Mouse (Mus musculus) midbrain, embryonic 12.5 days (tissue): ENCODE measurements around the gene Xlr4a. TPM values are rescaled to one million over a fixed set of nuclear protein-coding genes. Genes with fewer than 3 reads are reported as not detected.
A peak's percentile ranks its signal among the peaks of the same experiment; 100 is the strongest.
"Not testable (repeated sequence)": the region's sequence is repeated elsewhere in the genome, so short reads cannot be mapped to it uniquely, and the experiment has no call there.

Source experiments
- ATAC-seq: fragments of 200-750 bp; cut with Nextera tagmentation; 2 replicates; pipeline ENCODE4 v1.8.0; 2017; ENCODE audit warnings: low read depth, moderate TSS enrichment, moderate library complexity; ENCODE audit not compliant: low FRiP score
- H3K27ac ChIP-seq: fragments of 300-500 bp; sonication (generic); replicated peaks from 2 replicates; pipeline ENCODE4 v1.5.1; 2016; ENCODE audit warnings: mild to moderate bottlenecking
- H3K27me3 ChIP-seq: fragments of 300-500 bp; sonication (generic); 2 replicates; pipeline ENCODE4 v1.6.1; 2016; ENCODE audit warnings: mild to moderate bottlenecking
- H3K36me3 ChIP-seq: fragments of 300-500 bp; sonication (generic); 2 replicates; pipeline ENCODE4 v1.6.1; 2016
- H3K4me1 ChIP-seq: fragments of 300-500 bp; sonication (generic); 2 replicates; pipeline ENCODE4 v1.6.1; 2016
- H3K4me2 ChIP-seq: fragments of 300-500 bp; sonication (generic); replicated peaks from 2 replicates; pipeline ENCODE4 v1.6.1; 2016; ENCODE audit warnings: mild to moderate bottlenecking, moderate library complexity
- H3K4me3 ChIP-seq: fragments of 300-500 bp; sonication (generic); 2 replicates; pipeline ENCODE4 v1.5.1; 2016; ENCODE audit warnings: mild to moderate bottlenecking
- H3K9ac ChIP-seq: fragments of 300-500 bp; sonication (generic); replicated peaks from 2 replicates; pipeline ENCODE4 v1.6.1; 2016; ENCODE audit warnings: mild to moderate bottlenecking, moderate library complexity
- H3K9me3 ChIP-seq: fragments of 300-500 bp; sonication (generic); 2 replicates; pipeline ENCODE4 v1.6.1; 2016; ENCODE audit warnings: mild to moderate bottlenecking
- WGBS: fragments of 180-500 bp; shearing (Covaris S2); methylation state at CpG from one replicate; pipeline ENCODE4 v1.1.7; 2016; 5-methylcytosine and 5-hydroxymethylcytosine counted together
- polyA plus RNA-seq: library from polyadenylated mRNA; unstranded; fragments of >200 nt; fragmentation: Nextera tagmentation; extraction: Ambion mirVana; gene quantifications from 2 replicates; pipeline ENCODE4 v1.2.1, GENCODE M21; 2016

Gene Xlr4a
- polyA plus RNA-seq = 0.55 and 0.58 TPM in 2 replicates

DNA sequence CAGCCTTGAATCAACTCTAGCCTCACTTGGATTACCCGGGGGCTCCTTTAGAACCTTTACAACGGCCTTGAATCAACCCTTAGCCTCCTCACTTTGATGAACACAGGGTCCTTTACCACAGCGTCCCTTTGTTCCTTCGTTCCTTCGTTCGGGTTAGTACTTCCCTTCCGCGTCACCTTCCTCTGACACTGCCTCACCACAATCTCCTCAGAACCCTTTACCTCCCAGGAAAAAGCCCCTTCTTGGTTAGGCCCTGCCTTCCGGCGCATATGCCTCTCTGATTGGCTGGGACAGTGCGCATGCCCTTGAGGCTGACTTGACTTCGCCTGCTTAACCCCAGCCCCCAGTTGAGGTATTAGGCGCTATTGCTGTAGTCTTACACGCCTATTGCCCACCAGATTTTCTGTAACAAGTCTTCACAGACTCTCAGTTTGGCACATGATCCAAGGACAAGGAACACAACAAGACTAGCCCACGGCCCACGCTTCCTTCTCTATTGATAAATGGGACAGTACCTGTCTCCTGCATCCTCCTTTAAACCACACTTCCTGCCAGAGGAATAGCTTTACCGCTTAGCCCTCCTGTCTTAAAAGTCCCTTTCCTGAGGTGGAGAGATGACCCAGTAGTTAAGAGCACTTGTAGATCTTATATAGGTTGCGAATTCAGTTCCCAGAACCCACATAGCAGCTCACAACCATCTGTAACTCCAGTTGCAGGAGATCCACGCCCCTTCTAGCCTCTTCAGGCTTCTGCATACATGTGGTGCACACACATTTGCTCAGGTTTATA lies at the start of gene Xlr4a:
Gene Xlr4a (minus strand): TSS at position 212 of the 789 bp plus-strand sequence.
- H3K36me3 ChIP-seq, H3K9ac ChIP-seq, H3K4me3 ChIP-seq, H3K4me1 ChIP-seq, ATAC-seq, H3K27ac ChIP-seq, H3K9me3 ChIP-seq, H3K27me3 ChIP-seq, H3K4me2 ChIP-seq: not testable (repeated sequence)
- WGBS = 84% methylated on average over 19 of the region's 19 CpGs

DNA sequence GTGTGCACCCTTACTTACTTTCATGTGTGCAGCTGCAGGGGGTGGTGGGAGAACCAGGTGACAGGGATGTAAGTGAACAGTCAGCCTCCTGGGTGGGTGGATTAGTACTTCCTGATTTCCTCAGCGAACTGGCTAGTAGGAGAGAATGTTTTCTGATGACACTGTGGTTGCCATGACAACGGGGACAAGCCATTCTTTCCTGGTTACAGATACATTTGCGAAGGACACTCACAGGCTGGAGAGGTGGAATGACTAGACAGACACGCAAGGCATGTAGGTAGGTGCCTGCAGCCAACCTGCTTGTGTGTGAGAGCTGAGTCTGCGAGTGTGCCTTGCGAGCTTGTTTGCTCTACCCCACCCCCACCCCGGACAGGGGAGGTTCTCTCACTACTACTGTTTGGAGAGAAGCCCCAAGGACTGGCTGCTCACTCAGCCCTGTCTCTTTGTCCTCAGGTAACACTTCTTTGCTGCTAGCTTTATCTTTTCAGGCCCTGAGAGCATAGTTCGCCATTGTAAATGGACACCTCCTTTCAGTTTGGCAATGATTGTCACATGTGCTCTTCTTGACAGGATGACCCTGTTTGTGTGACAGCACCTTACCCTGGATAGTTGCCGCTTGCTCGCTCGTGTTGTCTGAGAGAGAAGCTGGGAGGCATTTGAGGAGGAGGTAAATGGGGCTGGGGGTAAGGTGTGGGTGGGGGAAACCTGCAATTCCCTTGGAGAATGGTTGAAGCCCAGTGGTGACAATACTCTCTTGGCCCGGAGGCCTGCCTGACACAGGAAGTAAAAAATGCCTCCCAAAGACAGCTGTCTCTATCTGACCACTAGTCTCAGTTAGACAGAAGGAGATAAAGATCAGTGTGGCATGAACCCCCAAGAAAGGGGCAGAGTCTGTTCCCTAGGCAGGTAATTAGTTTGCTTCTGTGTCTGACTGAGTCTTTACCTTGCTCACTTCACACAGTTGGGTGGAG lies 40.9 kb upstream of the Xlr4a start:
- not testable (repeated sequence) for H3K4me1 ChIP-seq, H3K36me3 ChIP-seq, H3K9ac ChIP-seq, H3K4me3 ChIP-seq, H3K9me3 ChIP-seq, H3K27ac ChIP-seq, H3K27me3 ChIP-seq, H3K4me2 ChIP-seq
- peak; percentile 58; the same call in 1 of the 2 replicates for ATAC-seq
- no CpG with 5 or more reads among the region's 12 CpGs for WGBS

DNA sequence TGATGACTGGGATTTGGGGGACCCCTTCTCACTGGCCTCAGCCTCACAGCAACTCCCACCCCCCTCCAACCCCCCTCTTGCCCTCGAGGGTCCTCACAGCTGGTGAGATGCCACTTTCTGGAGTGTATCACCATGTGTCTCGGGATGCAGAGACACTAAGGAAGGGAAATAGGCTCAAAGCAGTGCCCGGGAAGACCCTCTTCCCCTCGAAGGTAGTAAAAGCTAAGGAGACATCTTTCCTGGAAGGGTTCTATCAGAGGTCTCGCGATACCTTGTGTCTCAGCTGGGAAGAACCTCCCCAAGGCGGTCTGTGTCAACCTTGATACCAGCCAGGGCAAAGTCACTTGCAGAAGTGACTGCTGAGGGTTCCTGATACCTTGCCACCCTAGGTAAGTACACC lies 34.5 kb upstream of the Xlr4a start, which contains the start of gene Gm14685:
Gene Gm14685 (plus strand): TSS at position 301 of the 400 bp plus-strand sequence.
- not testable (repeated sequence) for ATAC-seq, H3K4me3 ChIP-seq, H3K4me2 ChIP-seq, H3K27me3 ChIP-seq, H3K36me3 ChIP-seq, H3K9me3 ChIP-seq, H3K9ac ChIP-seq, H3K4me1 ChIP-seq, H3K27ac ChIP-seq
- no CpG with 5 or more reads among the region's 7 CpGs for WGBS

DNA sequence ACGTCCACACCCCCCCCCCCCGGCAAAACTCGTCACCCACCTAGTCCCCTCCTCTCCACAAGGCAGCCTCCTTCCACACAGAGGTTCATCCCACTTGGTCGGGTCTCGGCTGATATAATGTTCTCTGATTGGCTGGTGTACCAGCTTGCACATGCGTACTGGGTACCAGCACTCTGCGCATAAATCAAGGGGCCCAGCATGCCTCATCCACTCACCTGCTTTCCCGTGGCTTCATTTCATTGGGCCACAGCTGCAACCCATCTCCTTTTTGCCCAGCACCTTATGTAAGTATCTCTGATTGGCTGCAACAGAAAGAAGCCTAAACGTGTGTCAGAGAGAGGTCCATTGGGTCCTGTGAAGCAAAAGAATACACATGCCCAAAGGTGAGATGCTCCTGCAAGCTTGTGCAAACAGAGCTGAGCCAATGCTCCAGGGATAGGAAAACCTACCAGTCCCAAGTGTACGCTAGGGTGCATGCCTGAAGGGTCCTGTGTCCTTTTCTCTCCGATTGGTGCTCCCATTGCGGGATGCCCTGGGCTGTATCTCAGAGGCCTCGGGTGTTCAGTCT lies 14.7 kb upstream of the Xlr4a start, which contains the start of gene Xlr3a:
Gene Xlr3a (minus strand): TSS at position 155 of the 568 bp plus-strand sequence.
- H3K9ac ChIP-seq, H3K4me3 ChIP-seq, H3K4me1 ChIP-seq, H3K4me2 ChIP-seq, ATAC-seq, H3K27me3 ChIP-seq, H3K27ac ChIP-seq, H3K9me3 ChIP-seq, H3K36me3 ChIP-seq: not testable (repeated sequence)
- 75% methylated on average over 13 of the region's 13 CpGs for WGBS

DNA sequence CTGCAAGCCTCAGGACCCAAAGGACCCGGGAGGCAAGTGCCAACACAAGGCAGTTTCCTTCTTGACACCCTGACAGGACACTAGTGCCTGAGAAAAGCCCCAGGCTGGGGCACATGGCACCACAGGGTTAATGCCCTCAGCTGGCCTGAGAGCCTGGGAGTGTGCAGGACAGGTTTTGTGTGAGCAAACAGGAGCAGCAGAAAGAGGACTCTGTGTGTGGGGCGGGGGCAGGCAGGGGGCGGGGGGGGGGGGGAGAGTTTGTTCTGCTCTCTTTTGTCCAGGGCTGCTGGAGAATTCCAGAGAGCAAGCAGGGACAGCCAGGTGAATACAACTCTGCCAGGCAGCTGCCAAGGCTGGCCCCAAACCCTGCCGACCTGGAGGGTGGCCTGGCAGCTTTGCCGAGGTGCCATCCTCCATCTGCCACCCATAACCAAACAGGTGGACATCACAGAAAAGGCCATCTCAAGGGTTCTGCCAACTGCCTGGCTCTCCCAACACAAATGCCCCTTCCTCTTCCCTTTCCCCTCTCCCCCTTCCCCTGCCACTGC lies 15.4 kb downstream of the Xlr4a start:
- ATAC-seq, H3K9ac ChIP-seq, H3K4me2 ChIP-seq, H3K4me1 ChIP-seq, H3K27me3 ChIP-seq, H3K27ac ChIP-seq, H3K4me3 ChIP-seq, H3K36me3 ChIP-seq, H3K9me3 ChIP-seq: not testable (repeated sequence)
- WGBS = 80% methylated on average over 2 of the region's 5 CpGs

DNA sequence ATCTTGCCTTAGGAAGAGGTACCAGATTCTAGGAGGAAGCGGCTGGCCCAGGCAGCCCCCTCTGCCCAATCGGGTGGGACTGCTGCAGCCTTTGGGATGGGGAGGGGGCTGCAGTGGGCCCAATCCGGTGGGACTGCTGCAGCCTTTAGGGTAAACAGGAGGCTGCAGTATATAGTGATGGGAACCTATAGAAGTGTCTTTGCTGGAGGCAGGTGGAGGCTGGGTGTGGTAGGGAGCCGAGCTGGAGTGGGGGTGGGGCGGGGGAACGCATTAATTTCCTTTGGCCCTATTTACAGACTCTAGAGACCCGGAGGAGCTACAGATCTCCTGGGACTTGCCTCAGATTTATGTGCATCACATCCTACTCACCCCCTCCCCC lies 17.9 kb downstream of the Xlr4a start, which contains the start of gene Pnma3:
Gene Pnma3 (plus strand): TSS at position 373 of the 379 bp plus-strand sequence.
- Histone ChIP-seq H3K4me3 (peak within 1 kb of the TSS; percentile 37), H3K4me2 (peak within 1 kb of the TSS; percentile 55), H3K9ac (peak within 1 kb of the TSS; percentile 41; the same call in 1 of the 2 replicates), H3K9me3 (no peaks in the 10 kb centered on the region), H3K27ac (no peak within 1 kb of the TSS), H3K36me3 (no peaks in the 10 kb centered on the region), H3K27me3 (no peaks in the 10 kb centered on the region), H3K4me1 (no peaks in the 10 kb centered on the region)
- peak; percentile 72 for ATAC-seq
- 34% methylated on average over 6 of the region's 7 CpGs for WGBS

DNA sequence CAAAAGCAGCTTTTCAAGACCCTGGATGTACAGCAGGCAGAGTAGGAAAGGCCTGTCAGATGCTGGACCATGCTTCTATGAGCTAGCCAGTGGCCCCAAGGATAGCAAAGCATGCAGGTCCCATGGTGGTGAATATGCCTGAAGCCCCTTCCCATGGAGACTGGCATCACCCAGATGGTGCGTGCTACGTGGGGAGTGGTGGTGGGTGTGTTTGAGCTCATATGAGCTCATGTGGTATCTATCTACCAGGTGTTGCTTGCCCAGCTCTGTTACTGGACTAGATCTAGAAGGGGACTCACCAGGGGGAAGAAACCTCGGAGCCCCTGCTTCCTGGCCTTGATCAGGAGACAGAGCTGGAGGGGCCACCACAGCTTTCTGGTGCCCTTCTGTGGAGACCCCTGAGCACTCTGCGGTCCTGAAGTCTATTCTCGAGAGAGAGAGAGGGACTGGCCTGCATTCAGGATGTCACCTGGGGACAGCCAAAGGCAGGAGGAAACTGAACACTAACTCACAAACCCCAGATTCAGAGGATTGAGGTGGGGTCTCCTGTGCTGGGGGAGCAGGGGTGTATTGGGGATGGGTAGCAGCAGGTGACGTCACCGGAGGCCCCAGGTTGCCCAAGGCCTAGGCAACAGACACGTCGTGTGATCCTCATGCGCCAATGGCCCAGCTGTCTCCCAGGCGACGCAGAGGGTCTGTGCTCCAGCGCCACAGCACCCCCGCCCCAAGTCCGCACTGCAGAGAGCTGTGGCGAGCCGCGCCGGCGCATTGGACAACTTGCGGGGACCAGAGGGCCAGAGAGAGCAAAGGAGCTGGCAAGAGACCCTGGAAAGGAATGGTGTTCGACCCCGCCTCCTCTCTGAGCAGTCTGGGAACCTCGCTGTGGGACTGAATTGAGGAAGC lies 18.5 kb downstream of the Xlr4a start:
- H3K27ac ChIP-seq = no peak overlapping the region
- WGBS = 34% methylated on average over 24 of the region's 24 CpGs
- peak; percentile 90 for ATAC-seq

DNA sequence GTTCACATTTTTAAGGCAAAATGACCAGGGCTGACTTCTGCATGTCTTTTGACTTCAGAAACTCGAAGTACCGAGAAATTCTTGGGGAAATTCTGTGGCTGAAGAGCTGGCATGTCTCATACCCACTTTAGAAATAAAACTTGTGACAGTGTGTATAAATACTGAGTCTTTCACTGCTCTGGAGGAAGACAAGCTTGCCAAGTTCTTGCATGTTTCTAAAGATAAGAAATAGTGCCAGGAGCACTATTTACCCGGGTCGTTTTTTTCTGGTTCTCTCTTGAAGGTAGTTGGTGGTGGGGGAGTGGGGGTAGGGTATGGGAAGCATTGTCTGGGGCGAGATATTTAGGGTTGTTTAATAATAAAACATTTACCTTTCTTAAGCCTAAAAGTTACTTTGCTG lies 20.0 kb downstream of the Xlr4a start:
- no peaks in the 10 kb centered on the region for H3K36me3 ChIP-seq
- WGBS = 60% methylated on average over 5 of the region's 5 CpGs
- H3K4me1 ChIP-seq = no peaks in the 10 kb centered on the region
- no peak overlapping the region for H3K9ac ChIP-seq
- no peaks in the 10 kb centered on the region for H3K9me3 ChIP-seq
- no peak for ATAC-seq
- no peaks in the 10 kb centered on the region for H3K27me3 ChIP-seq
- H3K4me3 ChIP-seq = no peak overlapping the region
- no peak overlapping the region for H3K27ac ChIP-seq
- no peak overlapping the region for H3K4me2 ChIP-seq

More for the DNA sequence above, 18.5 kb downstream of the Xlr4a start:
- Histone ChIP-seq H3K27me3 (no peaks in the 10 kb centered on the region), H3K9me3 (no peaks in the 10 kb centered on the region), H3K4me1 (no peaks in the 10 kb centered on the region), H3K4me3 (peak overlapping the region; percentile 37), H3K4me2 (peak overlapping the region; percentile 55), H3K36me3 (no peaks in the 10 kb centered on the region), H3K9ac (peak overlapping the region; percentile 41; the same call in 1 of the 2 replicates)

DNA sequence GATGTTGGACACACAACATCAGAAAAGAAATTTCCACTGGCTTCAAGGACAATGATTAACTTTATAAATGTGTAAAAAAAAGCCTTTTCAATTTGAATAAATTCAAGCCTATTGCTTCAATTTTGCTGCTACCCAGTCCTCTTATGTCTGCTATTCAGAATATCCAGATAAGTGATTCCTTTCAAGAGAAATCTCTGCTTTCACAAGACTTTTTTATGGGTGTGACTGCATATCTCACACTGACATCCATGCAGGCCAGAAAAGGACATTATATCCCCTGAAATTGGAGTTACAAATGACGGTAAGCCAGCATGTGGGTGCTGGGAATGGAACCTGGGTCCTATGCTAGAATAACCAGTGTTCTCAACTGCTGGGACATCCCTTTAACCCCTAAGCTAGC lies 20.8 kb downstream of the Xlr4a start:
- Histone ChIP-seq H3K4me3 (no peak overlapping the region), H3K36me3 (no peaks in the 10 kb centered on the region), H3K4me2 (no peak overlapping the region), H3K27me3 (no peaks in the 10 kb centered on the region), H3K4me1 (no peaks in the 10 kb centered on the region), H3K9ac (no peak overlapping the region), H3K9me3 (no peaks in the 10 kb centered on the region), H3K27ac (no peak overlapping the region)
- WGBS = 83% methylated on average over 1 of the region's 1 CpGs
- ATAC-seq = no peak

DNA sequence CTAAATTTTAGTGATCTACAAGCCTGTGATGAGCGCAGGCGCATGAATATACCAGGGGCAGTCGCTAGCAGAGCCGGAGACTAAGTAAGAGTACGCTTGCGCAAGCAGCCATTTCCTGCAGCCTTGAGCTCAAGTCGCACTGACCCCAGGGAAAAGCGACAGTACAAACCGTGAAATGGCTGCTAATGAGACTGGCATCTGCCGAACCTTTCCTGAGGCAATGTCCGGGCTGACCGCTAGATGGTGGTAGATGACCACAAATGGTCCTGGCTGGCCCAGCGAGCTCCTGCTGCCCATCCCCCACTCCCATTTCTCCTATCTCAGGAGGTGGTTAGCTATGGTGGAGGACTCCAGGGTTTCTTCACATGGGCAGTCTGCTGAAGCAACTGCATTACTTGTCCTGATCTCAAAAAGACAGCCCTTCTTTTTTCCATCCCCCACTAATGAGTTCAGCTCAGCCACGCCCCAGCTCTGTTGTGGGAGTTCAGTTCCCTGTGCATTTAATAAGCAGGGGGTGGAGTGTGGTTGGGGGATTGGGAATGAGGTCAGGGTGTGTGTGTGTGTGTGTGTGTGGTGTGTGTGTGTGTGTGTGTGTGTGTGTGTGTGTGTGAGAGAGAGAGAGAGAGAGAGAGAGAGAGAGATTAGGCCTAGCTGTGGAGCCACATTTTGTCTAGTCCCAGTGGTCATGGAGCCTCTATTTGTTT lies 28.3 kb downstream of the Xlr4a start:
- Histone ChIP-seq H3K27ac (peak overlapping the region; percentile 39; the same call in 1 of the 2 replicates), H3K4me1 (no peaks in the 10 kb centered on the region), H3K9me3 (no peaks in the 10 kb centered on the region), H3K36me3 (no peaks in the 10 kb centered on the region), H3K9ac (no peak overlapping the region), H3K4me3 (no peak overlapping the region), H3K4me2 (0 out of 2 replicates have a peak overlapping the region, but pooled peaks have one; percentile 15), H3K27me3 (no peaks in the 10 kb centered on the region)
- peak; percentile 96 for ATAC-seq
- 20% methylated on average over 14 of the region's 14 CpGs for WGBS
